Mouse (Mus musculus): Measurements from ENCODE around the gene Atp6v0a4. TPM values are rescaled to one million over a fixed set of nuclear protein-coding genes. Genes with fewer than 3 reads are reported as not detected.
A peak's percentile ranks its signal among the peaks of the same experiment; 100 is the strongest.

The Atp6v0a4 gene
- polyA plus RNA-seq, 1 experiment from 2014 or later, result not detected

GRCm38 (mm10) chr6:38152305-38152704 lies 27.9 kb upstream of the Atp6v0a4 start:
- Histone ChIP-seq H3K4me3 (ENCODE audit: low read depth, low read length) (no peak overlapping the region), H3K4me2 (ENCODE audit: low read depth, low read length, severe bottlenecking) (no peak overlapping the region), H3K27ac (ENCODE audit: low read depth, low read length) (no peak overlapping the region), H3K36me3 (ENCODE audit: control insufficient read depth, insufficient read depth, low read length) (no peaks in the 10 kb centered on the region; the same call in 1 of the 2 replicates), H3K9ac (ENCODE audit: low read length) (no peak overlapping the region), H3K9me3 (ENCODE audit: control insufficient read depth, low read length) (no peaks in the 10 kb centered on the region), H3K27me3 (ENCODE audit: control insufficient read depth, insufficient read depth, low read length) (no peaks in the 10 kb centered on the region), H3K4me1 (replicated peaks; ENCODE audit: control insufficient read depth, insufficient read depth, low read length) (no peaks in the 10 kb centered on the region)
- ATAC-seq (replicated peaks; ENCODE audit: low FRiP score), result no peak
- 85% methylated on average over 11 of the region's 11 CpGs for WGBS
- DNase-seq (ENCODE audit: low spot score), result no peak

- DNase-seq (ENCODE audit: low spot score) (peak; percentile 50), ATAC-seq (replicated peaks; ENCODE audit: low FRiP score) (no peak)
- no peaks in the 10 kb centered on the region; the same call in 1 of the 2 replicates for H3K36me3 ChIP-seq (ENCODE audit: control insufficient read depth, insufficient read depth, low read length)
- H3K9me3 ChIP-seq (ENCODE audit: control insufficient read depth, low read length), result no peaks in the 10 kb centered on the region
- no peak overlapping the region for H3K9ac ChIP-seq (ENCODE audit: low read length)
- H3K27ac ChIP-seq (ENCODE audit: low read depth, low read length), result no peak overlapping the region
- no peak overlapping the region for H3K4me3 ChIP-seq (ENCODE audit: low read depth, low read length)
- 80% methylated on average over 19 of the region's 19 CpGs for WGBS
- H3K27me3 ChIP-seq (ENCODE audit: control insufficient read depth, insufficient read depth, low read length), result no peaks in the 10 kb centered on the region
- no peak overlapping the region for H3K4me2 ChIP-seq (ENCODE audit: low read depth, low read length, severe bottlenecking)
- H3K4me1 ChIP-seq (replicated peaks; ENCODE audit: control insufficient read depth, insufficient read depth, low read length), result no peaks in the 10 kb centered on the region
Observed at GRCm38 (mm10) chr6:38149483-38149882, 25.1 kb upstream of the Atp6v0a4 start.

DNA sequence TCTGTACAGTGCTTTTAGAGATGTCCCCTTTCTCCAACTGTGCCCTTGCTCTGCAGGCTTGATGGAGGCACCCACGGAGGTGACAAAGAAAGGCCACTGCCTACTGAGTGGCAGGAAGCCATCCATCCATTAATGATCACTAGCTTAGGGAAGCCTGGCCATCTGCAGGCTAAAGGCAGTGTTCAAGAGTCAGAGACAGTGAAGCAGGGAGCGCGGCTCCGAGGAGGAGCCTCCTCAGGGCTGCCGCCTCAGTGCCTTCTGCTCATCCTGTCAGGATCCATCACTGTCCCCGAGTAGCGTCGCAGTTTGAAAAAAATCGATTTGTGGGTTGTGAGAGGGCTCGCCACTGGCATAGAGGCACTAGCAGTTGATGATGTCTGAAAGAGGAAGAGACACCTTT lies 24.2 kb upstream of the Atp6v0a4 start:
- no peaks in the 10 kb centered on the region for H3K9me3 ChIP-seq (ENCODE audit: control insufficient read depth, low read length)

GRCm38 (mm10) chr6:38147301-38147700 lies 22.9 kb upstream of the Atp6v0a4 start:
- H3K4me2 ChIP-seq (ENCODE audit: low read depth, low read length, severe bottlenecking), result no peak overlapping the region
- H3K4me3 ChIP-seq (ENCODE audit: low read depth, low read length), result no peak overlapping the region
- H3K4me1 ChIP-seq (replicated peaks; ENCODE audit: control insufficient read depth, insufficient read depth, low read length), result no peaks in the 10 kb centered on the region
- DNase-seq (ENCODE audit: low spot score), result no peak
- H3K27ac ChIP-seq (ENCODE audit: low read depth, low read length), result no peak overlapping the region
- H3K36me3 ChIP-seq (ENCODE audit: control insufficient read depth, insufficient read depth, low read length), result no peaks in the 10 kb centered on the region; the same call in 1 of the 2 replicates
- no peaks in the 10 kb centered on the region for H3K27me3 ChIP-seq (ENCODE audit: control insufficient read depth, insufficient read depth, low read length)
- no peaks in the 10 kb centered on the region for H3K9me3 ChIP-seq (ENCODE audit: control insufficient read depth, low read length)
- 81% methylated on average over 5 of the region's 5 CpGs for WGBS
- ATAC-seq (replicated peaks; ENCODE audit: low FRiP score), result no peak
- no peak overlapping the region for H3K9ac ChIP-seq (ENCODE audit: low read length)

More for the DNA sequence above, 24.2 kb upstream of the Atp6v0a4 start:
- H3K27me3 ChIP-seq (ENCODE audit: control insufficient read depth, insufficient read depth, low read length), result no peaks in the 10 kb centered on the region
- no peak overlapping the region for H3K27ac ChIP-seq (ENCODE audit: low read depth, low read length)
- H3K36me3 ChIP-seq (ENCODE audit: control insufficient read depth, insufficient read depth, low read length), result no peaks in the 10 kb centered on the region; the same call in 1 of the 2 replicates
- no peak overlapping the region for H3K4me3 ChIP-seq (ENCODE audit: low read depth, low read length)
- H3K4me1 ChIP-seq (replicated peaks; ENCODE audit: control insufficient read depth, insufficient read depth, low read length), result no peaks in the 10 kb centered on the region
- WGBS, result 87% methylated on average over 10 of the region's 10 CpGs
- no peak overlapping the region for H3K4me2 ChIP-seq (ENCODE audit: low read depth, low read length, severe bottlenecking)
- H3K9ac ChIP-seq (ENCODE audit: low read length), result no peak overlapping the region
- ATAC-seq (replicated peaks; ENCODE audit: low FRiP score) (no peak), DNase-seq (ENCODE audit: low spot score) (no peak)

DNA sequence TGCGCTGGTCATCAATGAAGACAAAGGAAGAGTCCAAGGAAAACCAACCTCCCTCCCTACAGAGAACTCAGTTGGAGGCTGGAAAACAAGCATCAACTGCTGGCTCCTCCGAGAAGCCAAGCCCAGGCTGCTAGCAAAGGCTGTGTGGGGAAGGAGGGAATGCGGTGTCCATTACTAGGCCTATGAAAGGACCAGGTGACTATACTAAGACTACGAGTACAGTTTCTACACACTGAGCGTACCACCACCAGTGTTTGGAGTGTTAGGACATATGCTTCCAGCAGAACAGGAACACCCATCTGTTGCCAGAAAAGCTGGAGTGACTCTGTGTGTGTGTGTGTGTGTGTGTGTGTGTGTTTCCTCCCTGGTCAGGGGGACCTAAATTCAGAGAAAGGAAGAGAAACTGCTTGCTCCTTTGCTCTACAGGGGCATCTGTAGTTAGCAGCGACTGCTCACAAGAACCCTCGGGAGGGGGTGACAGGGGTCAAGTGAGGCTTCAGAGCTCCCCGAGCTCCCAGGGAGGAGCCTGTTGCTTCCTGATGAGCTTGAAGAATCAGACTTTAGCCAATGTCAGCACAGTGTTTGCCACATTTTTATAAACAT lies 21.2 kb upstream of the Atp6v0a4 start:
- H3K4me1 ChIP-seq (replicated peaks; ENCODE audit: control insufficient read depth, insufficient read depth, low read length), result no peaks in the 10 kb centered on the region
- WGBS, result 62% methylated on average over 8 of the region's 8 CpGs

DNA sequence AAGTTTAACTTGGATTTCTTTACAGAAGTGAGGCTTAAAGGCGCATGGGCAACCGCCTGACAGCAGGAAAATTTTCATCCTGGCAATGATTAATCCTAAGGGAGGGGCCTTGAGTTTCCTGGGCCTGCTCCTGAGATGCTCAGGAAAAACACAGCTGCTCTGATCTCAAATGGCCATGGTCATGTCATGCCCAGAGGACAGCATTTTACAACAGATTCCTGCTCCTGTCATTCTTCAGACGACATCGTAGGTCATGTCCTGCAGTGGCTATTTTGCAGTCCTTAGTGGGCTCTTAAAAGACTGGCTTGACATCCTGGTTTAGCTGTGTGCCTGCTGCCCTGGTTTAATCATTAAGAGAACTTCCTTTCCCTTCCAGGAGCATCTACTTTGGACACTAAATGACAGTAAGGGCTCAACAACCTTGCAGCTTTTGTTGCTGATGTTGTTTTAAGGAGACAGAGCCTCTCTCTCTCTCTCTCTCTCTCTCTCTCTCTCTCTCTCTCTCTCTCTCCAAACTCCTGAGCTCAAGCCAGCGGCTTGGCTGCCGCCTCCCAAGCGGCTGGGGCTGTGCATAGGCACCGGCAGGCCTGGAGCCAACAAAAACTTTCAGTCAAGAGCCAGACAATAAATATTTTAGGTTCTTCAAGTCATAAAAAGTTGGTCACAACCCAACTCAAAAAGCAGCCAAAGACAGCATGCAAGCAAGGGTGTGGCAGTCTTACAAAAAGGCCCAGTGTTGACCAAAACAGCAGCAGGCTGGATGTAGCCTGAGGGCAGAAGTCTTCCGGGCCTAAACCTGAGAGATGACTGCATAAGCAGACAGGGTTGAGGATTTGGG lies 20.0 kb upstream of the Atp6v0a4 start:
- Histone ChIP-seq H3K27me3 (ENCODE audit: control insufficient read depth, insufficient read depth, low read length) (no peaks in the 10 kb centered on the region), H3K36me3 (ENCODE audit: control insufficient read depth, insufficient read depth, low read length) (no peaks in the 10 kb centered on the region; the same call in 1 of the 2 replicates), H3K4me1 (replicated peaks; ENCODE audit: control insufficient read depth, insufficient read depth, low read length) (no peaks in the 10 kb centered on the region), H3K4me2 (ENCODE audit: low read depth, low read length, severe bottlenecking) (no peak overlapping the region), H3K27ac (ENCODE audit: low read depth, low read length) (no peak overlapping the region), H3K9me3 (ENCODE audit: control insufficient read depth, low read length) (no peaks in the 10 kb centered on the region), H3K4me3 (ENCODE audit: low read depth, low read length) (no peak overlapping the region), H3K9ac (ENCODE audit: low read length) (no peak overlapping the region)
- 83% methylated on average over 9 of the region's 9 CpGs for WGBS
- ATAC-seq (replicated peaks; ENCODE audit: low FRiP score) (no peak), DNase-seq (ENCODE audit: low spot score) (no peak)

More for the DNA sequence above, 21.2 kb upstream of the Atp6v0a4 start:
- H3K27ac ChIP-seq (ENCODE audit: low read depth, low read length), result no peak overlapping the region
- H3K27me3 ChIP-seq (ENCODE audit: control insufficient read depth, insufficient read depth, low read length), result no peaks in the 10 kb centered on the region
- DNase-seq (ENCODE audit: low spot score) (no peak), ATAC-seq (replicated peaks; ENCODE audit: low FRiP score) (no peak)
- no peak overlapping the region for H3K4me2 ChIP-seq (ENCODE audit: low read depth, low read length, severe bottlenecking)
- H3K9me3 ChIP-seq (ENCODE audit: control insufficient read depth, low read length), result no peaks in the 10 kb centered on the region
- H3K9ac ChIP-seq (ENCODE audit: low read length), result no peak overlapping the region
- H3K4me3 ChIP-seq (ENCODE audit: low read depth, low read length), result no peak overlapping the region
- H3K36me3 ChIP-seq (ENCODE audit: control insufficient read depth, insufficient read depth, low read length), result no peaks in the 10 kb centered on the region; the same call in 1 of the 2 replicates

DNA sequence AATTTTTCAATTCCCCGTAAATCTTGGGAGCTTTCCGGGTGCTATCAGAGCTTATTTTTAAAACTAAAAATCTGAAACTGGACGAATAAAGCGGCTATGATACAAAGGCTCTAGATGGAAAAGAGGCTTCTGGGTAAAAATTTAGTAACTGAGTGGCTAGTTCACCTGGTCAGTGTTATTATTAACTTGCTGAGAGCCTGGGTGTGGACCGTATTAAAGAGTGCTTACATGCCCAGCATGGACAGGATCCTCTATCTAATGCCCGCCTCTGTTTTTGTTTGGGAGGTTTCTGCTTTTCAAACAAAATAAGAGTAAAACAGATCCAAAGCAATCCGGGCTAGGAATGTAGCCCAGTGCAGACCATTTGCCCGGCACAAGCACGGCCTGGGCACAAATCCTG lies 16.0 kb upstream of the Atp6v0a4 start:
- no peaks in the 10 kb centered on the region for H3K9me3 ChIP-seq (ENCODE audit: control insufficient read depth, low read length)
- H3K4me3 ChIP-seq (ENCODE audit: low read depth, low read length), result no peak overlapping the region
- H3K4me2 ChIP-seq (ENCODE audit: low read depth, low read length, severe bottlenecking), result no peak overlapping the region
- H3K27me3 ChIP-seq (ENCODE audit: control insufficient read depth, insufficient read depth, low read length), result no peaks in the 10 kb centered on the region
- DNase-seq (ENCODE audit: low spot score), result no peak
- H3K9ac ChIP-seq (ENCODE audit: low read length), result no peak overlapping the region
- H3K4me1 ChIP-seq (replicated peaks; ENCODE audit: control insufficient read depth, insufficient read depth, low read length), result no peaks in the 10 kb centered on the region
- WGBS, result 91% methylated on average over 9 of the region's 9 CpGs
- H3K36me3 ChIP-seq (ENCODE audit: control insufficient read depth, insufficient read depth, low read length), result no peaks in the 10 kb centered on the region
- H3K27ac ChIP-seq (ENCODE audit: low read depth, low read length), result no peak overlapping the region
- no peak for ATAC-seq (replicated peaks; ENCODE audit: low FRiP score)

DNA sequence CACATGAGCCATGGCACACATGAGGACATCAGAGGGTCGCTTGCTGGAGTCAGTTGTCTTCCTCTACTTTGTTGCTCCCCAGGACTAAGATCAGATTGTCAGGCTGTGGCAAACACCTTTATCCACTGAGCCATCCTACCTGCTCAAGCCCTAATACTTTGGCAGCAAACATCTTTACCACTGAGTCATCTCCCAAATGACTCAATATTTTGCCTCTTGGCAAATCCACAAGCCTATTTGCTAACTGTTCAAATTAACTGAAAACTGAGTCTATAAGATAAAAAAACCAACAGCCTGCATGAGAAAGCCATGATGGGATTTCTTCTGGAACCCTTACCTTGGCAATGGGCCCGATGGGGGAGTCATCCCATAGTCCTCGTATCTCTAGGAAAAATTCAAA lies 14.7 kb upstream of the Atp6v0a4 start:
- DNase-seq (ENCODE audit: low spot score) (no peak), ATAC-seq (replicated peaks; ENCODE audit: low FRiP score) (no peak)
- Histone ChIP-seq H3K27ac (ENCODE audit: low read depth, low read length) (no peak overlapping the region), H3K9ac (ENCODE audit: low read length) (no peak overlapping the region), H3K4me1 (replicated peaks; ENCODE audit: control insufficient read depth, insufficient read depth, low read length) (no peaks in the 10 kb centered on the region), H3K4me3 (ENCODE audit: low read depth, low read length) (no peak overlapping the region), H3K4me2 (ENCODE audit: low read depth, low read length, severe bottlenecking) (no peak overlapping the region), H3K9me3 (ENCODE audit: control insufficient read depth, low read length) (no peaks in the 10 kb centered on the region), H3K27me3 (ENCODE audit: control insufficient read depth, insufficient read depth, low read length) (no peaks in the 10 kb centered on the region), H3K36me3 (ENCODE audit: control insufficient read depth, insufficient read depth, low read length) (no peaks in the 10 kb centered on the region; the same call in 1 of the 2 replicates)
- WGBS, result 94% methylated on average over 3 of the region's 3 CpGs
